Mouse (Mus musculus) neural tube, embryonic 13.5 days (tissue): ENCODE measurements around the gene Plcl2. TPM values are rescaled to one million over a fixed set of nuclear protein-coding genes. Genes with fewer than 3 reads are reported as not detected.

ENCODE experiments used
- ATAC-seq: fragments of 200-750 bp; cut with Nextera tagmentation; 2 replicates; pipeline ENCODE4 v1.8.0; 2017; ENCODE audit warnings: low read depth, mild to moderate bottlenecking, moderate TSS enrichment, moderate library complexity
- H3K27ac ChIP-seq: fragments of 300-500 bp; sonication (generic); replicated peaks from 2 replicates; pipeline ENCODE4 v1.5.1; 2015; ENCODE audit warnings: moderate library complexity, mild to moderate bottlenecking, inconsistent platforms
- H3K27me3 ChIP-seq: fragments of 300-500 bp; sonication (generic); 2 replicates; pipeline ENCODE4 v1.6.1; 2015; ENCODE audit warnings: mild to moderate bottlenecking, inconsistent platforms
- H3K36me3 ChIP-seq: fragments of 300-500 bp; sonication (generic); 2 replicates; pipeline ENCODE4 v1.6.1; 2015; ENCODE audit warnings: mild to moderate bottlenecking, inconsistent platforms
- H3K4me1 ChIP-seq: fragments of 300-500 bp; sonication (generic); replicated peaks from 2 replicates; pipeline ENCODE4 v1.6.1; 2015; ENCODE audit warnings: inconsistent platforms
- H3K4me2 ChIP-seq: fragments of 300-500 bp; sonication (generic); 2 replicates; pipeline ENCODE4 v1.6.1; 2015; ENCODE audit warnings: inconsistent platforms, mild to moderate bottlenecking, moderate library complexity
- H3K4me3 ChIP-seq: fragments of 300-500 bp; sonication (generic); 2 replicates; pipeline ENCODE4 v1.5.1; 2015; ENCODE audit warnings: mild to moderate bottlenecking, inconsistent platforms
- H3K9ac ChIP-seq: fragments of 300-500 bp; sonication (generic); 2 replicates; pipeline ENCODE4 v1.6.1; 2015; ENCODE audit warnings: moderate library complexity, mild to moderate bottlenecking, inconsistent platforms
- H3K9me3 ChIP-seq: fragments of 300-500 bp; sonication (generic); 2 replicates; pipeline ENCODE4 v1.6.1; 2016; ENCODE audit warnings: inconsistent platforms
- WGBS: fragments of 180-500 bp; shearing (Covaris S2); methylation state at CpG from one replicate; pipeline ENCODE4 v1.1.7; 2015; 5-methylcytosine and 5-hydroxymethylcytosine counted together
- polyA plus RNA-seq: library from polyadenylated mRNA; unstranded; fragments of >200 nt; fragmentation: Nextera tagmentation; extraction: Ambion mirVana; gene quantifications from 2 replicates; pipeline ENCODE4 v1.2.1, GENCODE M21; 2015

Plcl2 gene
- polyA plus RNA-seq, 1 experiment from 2014 or later, result 7.8 TPM

- H3K36me3 ChIP-seq, result 0 out of 2 replicates have a peak, but pooled peaks cover under 1% of the 10 kb centered on the region
- H3K4me3 ChIP-seq, result no peak overlapping the region
- no peak overlapping the region for H3K4me2 ChIP-seq
- H3K4me1 ChIP-seq, result peaks cover 10% of the 10 kb centered on the region
- no peak overlapping the region for H3K27ac ChIP-seq
- H3K9me3 ChIP-seq, result no peaks in the 10 kb centered on the region
- WGBS, result 79% methylated on average over 8 of the region's 8 CpGs
- no peak overlapping the region for H3K9ac ChIP-seq
- H3K27me3 ChIP-seq, result no peaks in the 10 kb centered on the region
- ATAC-seq, result no peak
These were observed 226.8 kb downstream of the Plcl2 start for GRCm38 (mm10) chr17:50735955-50736533.

GRCm38 (mm10) chr17:50737068-50737467 lies 227.9 kb downstream of the Plcl2 start:
- Histone ChIP-seq H3K4me1 (peaks cover 10% of the 10 kb centered on the region), H3K9ac (no peak overlapping the region), H3K4me3 (no peak overlapping the region), H3K4me2 (no peak overlapping the region), H3K9me3 (no peaks in the 10 kb centered on the region), H3K27ac (no peak overlapping the region), H3K27me3 (no peaks in the 10 kb centered on the region), H3K36me3 (0 out of 2 replicates have a peak, but pooled peaks cover 5% of the 10 kb centered on the region)
- no peak for ATAC-seq
- 67% methylated on average over 2 of the region's 2 CpGs for WGBS

Other genes starting within 250 kb of the Plcl2 start
- gene Dazl, start 215.8 kb upstream of the Plcl2 start, polyA plus RNA-seq, result 0.15 and 0.50 TPM in 2 replicates